Mouse (Mus musculus) left cerebral cortex, adult 11 months (tissue): ENCODE results near the gene Tmem156.

ENCODE experiments used
- DNase-seq: peaks from one replicate; pipeline ENCODE4 v3.0.0; 2022; ENCODE audit warnings: low spot score

Gene Tmem156

DNA sequence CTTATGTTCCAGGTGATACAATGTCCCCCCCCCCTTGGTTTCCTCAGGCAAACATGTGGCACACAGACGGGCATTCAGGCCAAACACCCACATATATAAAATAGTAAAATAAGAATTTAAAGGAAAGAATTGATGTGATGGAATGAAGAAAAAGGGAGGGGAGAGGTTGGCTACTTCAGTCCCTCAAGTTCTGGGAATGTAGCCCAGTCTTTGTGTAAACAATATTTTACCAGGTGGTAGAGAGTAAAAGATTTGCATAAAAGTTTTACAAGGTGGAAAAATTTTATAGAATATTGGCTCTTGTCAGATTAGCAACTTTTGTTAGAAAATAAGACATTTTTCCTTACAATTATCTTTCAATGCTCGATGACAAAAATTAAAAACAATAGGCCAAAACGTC is 4.9 kb upstream of the Tmem156 start:
- DNase-seq, result no peak

DNA sequence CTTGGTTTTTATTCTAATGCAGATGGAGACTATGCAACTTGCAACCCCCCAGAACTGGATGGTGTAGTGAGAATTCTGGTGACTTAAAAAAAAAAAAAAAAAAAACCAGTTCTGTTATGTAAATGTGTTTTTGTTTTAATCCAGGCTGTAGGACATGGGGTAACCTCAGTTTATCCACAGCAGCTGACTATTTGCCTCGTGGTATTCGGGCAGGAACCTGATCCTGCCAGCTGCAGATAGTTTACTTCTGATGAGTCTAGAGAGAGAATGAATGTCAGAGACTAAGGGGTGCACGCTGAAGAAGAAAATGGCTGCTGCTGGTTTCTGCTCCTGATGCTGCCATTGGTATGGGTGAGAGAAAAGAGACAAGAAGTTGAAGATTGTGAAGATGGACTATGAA is 4.2 kb upstream of the Tmem156 start:
- DNase-seq, result no peak

- DNase-seq, result no peak
Measured at GRCm38 (mm10) chr5:65094902-65095545, 3.1 kb upstream of the Tmem156 start.

DNA sequence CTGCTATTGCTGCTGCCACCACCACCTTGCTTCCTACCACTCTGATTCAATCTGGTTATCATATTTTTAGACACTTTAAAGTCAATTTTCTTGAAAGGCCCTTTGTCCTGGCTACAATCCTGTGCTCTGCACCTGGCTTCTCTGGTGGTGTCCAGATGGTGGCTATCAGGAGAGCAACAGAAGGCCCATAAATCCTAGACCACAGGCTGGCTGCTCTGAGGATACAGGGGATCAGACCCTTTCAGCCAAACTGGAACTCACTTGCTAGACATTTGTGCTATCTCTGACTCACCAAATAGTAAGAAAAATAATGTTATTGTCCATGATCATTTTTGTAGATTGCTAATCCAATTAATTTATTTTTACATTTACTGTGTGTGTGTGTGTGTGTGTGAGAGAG is 1.8 kb upstream of the Tmem156 start:
- no peak for DNase-seq

- DNase-seq, result no peak
Measured at GRCm38 (mm10) chr5:65091184-65091858, 611 bp downstream of the Tmem156 start.

DNA sequence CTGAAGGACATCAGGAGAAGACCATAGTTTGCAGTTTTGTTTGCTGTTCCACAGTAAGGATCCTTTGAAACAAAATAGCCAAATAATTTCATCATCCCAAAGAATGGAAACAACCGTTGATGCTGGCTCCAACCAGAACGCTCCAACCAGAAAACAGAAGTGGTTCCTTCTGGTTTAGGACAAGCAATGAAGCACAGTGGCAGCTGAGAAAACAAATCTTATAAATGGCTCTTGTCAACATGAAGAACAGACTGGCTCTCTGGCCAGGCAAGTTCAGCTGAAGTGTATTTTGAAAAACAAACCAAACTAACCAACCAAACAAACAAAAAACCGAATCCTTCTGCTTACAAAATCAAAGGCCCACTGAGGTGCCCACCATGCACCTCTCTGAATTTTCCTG is 2.2 kb downstream of the Tmem156 start:
- no peak for DNase-seq

GRCm38 (mm10) chr5:65086522-65086921 is 5.4 kb downstream of the Tmem156 start:
- DNase-seq, result no peak

DNA sequence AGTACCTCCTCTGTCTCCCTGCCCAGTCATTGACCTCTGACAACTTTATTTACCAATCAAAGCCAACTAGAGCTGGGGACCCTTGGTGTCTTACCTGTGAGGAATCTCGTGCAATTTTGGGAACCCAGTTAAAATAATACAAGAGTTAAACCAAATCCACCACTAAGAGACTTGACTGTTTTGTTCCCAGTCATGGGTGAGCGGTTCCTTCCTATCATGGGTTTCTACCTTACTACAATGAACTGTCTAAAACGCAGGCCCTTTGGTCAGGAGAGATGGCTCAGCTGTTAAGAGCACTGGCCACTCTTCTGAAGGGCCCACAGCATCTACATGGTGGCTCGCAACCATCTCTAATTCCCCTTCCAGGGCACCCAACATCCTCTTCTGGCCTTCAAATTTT is 10.1 kb downstream of the Tmem156 start:
- DNase-seq, result no peak

DNA sequence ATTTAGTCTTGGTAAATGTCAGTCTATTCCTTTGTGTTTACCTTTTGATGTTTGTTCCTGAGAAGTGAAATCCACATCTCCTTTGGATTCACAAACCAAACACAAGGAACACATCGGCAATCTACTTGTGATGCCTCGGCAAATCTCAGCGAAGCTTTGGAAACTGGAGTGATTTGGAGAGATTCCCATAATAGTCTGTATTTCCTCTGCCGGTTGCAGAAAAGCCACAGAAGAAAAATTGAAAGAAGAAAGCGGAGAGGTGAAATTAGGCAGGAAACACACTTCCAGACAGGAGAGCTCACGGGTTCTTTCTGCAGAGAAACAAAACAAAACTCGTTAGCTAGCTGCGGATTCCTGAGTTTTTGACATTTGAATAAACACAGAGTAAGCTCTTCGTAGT is 12.1 kb downstream of the Tmem156 start:
- peak; percentile 23 for DNase-seq

GRCm38 (mm10) chr5:65078081-65078480 is 13.9 kb downstream of the Tmem156 start:
- no peak for DNase-seq

GRCm38 (mm10) chr5:65076748-65077147 is 15.2 kb downstream of the Tmem156 start:
- DNase-seq, result no peak

- no peak for DNase-seq
Measured at GRCm38 (mm10) chr5:65076087-65076486, 15.8 kb downstream of the Tmem156 start.

DNA sequence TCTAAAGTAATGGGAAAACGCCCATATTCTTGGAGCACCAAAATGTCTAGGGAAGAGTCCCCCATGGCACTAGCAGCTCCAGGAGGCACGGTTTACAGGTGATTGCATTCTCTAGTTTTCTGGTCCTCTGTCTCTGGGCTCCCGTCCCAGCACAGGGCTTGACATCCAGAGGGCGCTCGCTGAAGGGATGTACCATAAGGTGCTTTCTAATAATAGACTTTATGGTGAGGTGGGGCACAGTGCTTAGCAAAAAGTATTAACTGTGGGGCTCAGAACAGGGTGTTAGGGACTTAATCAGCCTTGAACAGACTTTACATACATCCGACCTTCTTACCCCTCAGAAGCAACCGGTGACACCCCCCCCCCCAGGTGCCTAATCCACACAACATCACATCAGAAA is 17.2 kb downstream of the Tmem156 start:
- no peak for DNase-seq

GRCm38 (mm10) chr5:65073247-65073646 is 18.7 kb downstream of the Tmem156 start:
- DNase-seq, result no peak

GRCm38 (mm10) chr5:65071689-65072118 is 20.2 kb downstream of the Tmem156 start:
- DNase-seq, result no peak

DNA sequence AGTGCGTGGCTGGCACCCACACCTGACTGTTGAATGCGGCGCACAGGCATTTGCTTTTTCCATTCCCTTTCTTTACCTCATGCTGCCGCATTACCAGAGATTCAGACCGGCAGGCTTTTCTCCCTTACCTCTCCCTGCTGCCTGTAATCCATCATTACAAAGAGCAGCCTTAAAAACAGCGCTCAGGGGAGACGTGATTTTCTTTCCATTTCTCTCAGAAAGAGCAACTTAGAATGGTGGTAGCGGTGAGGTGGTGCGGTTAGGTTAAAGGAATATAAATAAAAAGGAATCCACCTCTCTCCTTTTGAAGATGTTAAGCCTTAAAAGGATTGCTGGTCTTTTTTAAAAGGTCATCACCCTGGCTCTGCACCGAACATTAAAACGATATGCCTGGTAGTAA is 22.1 kb downstream of the Tmem156 start:
- no peak for DNase-seq

GRCm38 (mm10) chr5:65068166-65068565 is 23.8 kb downstream of the Tmem156 start:
- no peak for DNase-seq

GRCm38 (mm10) chr5:65063266-65063665 is 28.7 kb downstream of the Tmem156 start:
- DNase-seq, result no peak

DNA sequence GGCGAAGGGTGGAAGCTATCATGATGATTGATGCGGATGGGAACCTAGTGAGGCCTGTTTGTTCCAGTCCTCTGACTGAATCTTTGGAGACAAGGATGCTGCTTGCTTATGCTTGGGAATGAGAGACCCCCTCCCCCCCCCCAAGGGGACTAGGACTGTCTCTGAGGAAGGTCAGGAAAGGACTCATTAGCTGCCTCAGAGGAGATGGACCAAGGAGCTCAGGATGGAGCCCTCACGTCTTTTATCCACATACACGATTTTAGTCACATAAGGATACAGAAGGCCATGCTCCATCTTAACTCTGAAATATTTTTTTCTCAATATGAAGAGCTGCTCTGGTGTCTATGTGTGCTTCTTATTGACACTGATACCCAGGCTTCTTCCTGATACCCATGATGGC is 29.7 kb downstream of the Tmem156 start:
- DNase-seq, result no peak

GRCm38 (mm10) chr5:65059806-65060205 is 32.1 kb downstream of the Tmem156 start:
- DNase-seq, result no peak

DNA sequence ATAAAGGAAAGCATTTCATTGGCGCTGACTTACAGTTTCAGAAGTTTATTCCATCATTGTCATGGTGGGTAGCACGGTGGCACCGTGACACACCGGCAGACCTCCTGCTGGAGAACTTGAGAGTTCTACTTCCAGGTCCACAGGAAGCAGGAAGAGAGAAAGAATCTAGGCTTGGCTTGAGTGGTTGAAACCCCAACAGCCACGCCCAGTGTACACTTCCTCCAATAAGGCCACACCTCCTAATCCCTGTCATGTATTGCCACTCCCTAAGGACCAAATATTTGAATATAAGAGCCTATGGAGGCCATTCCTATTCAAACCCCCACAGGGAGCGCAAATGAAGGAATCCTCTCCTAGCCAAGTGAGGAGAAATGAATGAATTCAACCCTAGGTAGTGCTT is 34.3 kb downstream of the Tmem156 start:
- DNase-seq, result no peak

DNA sequence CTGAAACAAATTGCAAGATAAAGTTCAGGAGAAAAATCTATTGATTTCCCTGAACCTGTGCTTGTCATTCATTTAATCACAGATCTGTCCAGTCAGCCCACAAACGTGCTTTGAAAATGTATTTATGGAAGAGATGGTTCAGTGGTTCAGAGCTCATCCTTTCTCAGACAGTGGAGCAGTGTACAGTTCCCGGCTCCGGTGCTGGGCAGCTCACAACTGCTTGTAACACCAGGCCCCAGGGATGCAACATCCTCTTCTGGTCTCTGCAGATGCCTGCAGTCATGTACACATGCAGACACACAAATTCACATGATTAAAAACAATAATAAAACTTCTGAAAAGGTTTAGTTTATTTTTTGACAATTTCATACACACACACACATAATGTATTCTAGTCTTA is 40.4 kb downstream of the Tmem156 start:
- DNase-seq, result no peak

GRCm38 (mm10) chr5:65049880-65050279 is 42.1 kb downstream of the Tmem156 start:
- no peak for DNase-seq

DNA sequence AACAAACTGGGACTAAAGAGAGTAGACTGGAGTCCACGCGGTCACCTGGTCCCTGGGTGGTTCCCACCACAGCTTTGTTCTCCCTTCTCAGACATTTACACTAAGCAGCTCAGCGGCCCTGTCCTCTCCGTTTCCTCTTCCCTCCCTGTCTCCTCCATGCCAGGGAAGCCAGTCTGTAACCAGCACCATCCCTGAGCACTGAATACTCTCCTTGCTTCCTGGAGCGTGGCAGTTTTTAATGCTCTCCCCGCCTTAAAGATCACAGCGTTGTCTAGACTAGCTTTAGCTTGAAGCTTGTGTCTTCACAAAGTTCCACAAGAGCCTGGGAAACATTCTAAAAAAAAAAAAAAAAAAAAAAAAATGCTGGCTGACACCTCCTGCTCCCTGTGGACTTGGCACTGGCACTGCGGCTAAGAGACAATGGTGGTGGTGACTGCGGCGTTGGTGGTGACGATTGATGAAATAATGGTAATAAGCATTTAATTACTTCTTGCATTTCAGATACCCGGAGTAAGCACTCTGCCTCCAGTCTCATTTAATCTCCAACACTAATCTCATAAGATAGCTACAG is 44.6 kb downstream of the Tmem156 start:
- no peak for DNase-seq
